Mouse (Mus musculus) left cerebral cortex, adult 8-10 months (tissue): ENCODE data around the gene Sag. TPM values are rescaled to one million over a fixed set of nuclear protein-coding genes. Genes with fewer than 3 reads are reported as not detected.

Experiments
- DNase-seq, 2 experiments: peaks; one replicate each; pipeline ENCODE4 v3.0.0; 2022; ENCODE audit warnings: low spot score in 2 of 2
- total RNA-seq, 4 experiments: library from RNA; stranded (reverse); gene quantifications; 2 replicates each; pipeline ENCODE4 v1.2.4; 2022

Gene Sag
- 1 to 10 TPM; 1.7 to 2.4 (median 1.9) TPM for total RNA-seq

GRCm38 (mm10) chr1:87803576-87803975, at the start of gene Sag:
Gene Sag (plus strand): TSS chr1:87803680.
- DNase-seq = no peak

- peak; percentile 88 to 94 for DNase-seq
Observed at GRCm38 (mm10) chr1:87755641-87756470, 47.6 kb upstream of the Sag start, which contains the start of gene Atg16l1. Gene Atg16l1 (plus strand): TSS chr1:87755870.

GRCm38 (mm10) chr1:87763821-87764220, 39.7 kb upstream of the Sag start:
- DNase-seq = no peak

GRCm38 (mm10) chr1:87765741-87766140, 37.7 kb upstream of the Sag start:
- no peak for DNase-seq

GRCm38 (mm10) chr1:87766233-87766632, 37.2 kb upstream of the Sag start:
- DNase-seq = no peak

- DNase-seq = no peak
Observed at GRCm38 (mm10) chr1:87769263-87769662, 34.2 kb upstream of the Sag start.

GRCm38 (mm10) chr1:87770486-87770885, 33.0 kb upstream of the Sag start:
- no peak for DNase-seq

- no peak for DNase-seq
Observed at GRCm38 (mm10) chr1:87771724-87772123, 31.8 kb upstream of the Sag start.

GRCm38 (mm10) chr1:87773336-87773735, 30.1 kb upstream of the Sag start:
- DNase-seq = no peak

- DNase-seq = no peak
Observed at GRCm38 (mm10) chr1:87774845-87775244, 28.6 kb upstream of the Sag start.

GRCm38 (mm10) chr1:87779204-87779785, 24.2 kb upstream of the Sag start:
- DNase-seq = no peak

GRCm38 (mm10) chr1:87785703-87786102, 17.8 kb upstream of the Sag start:
- DNase-seq = no peak

- peak in 1 of 2 experiments; percentile 75 for DNase-seq
Observed at GRCm38 (mm10) chr1:87786251-87786650, 17.2 kb upstream of the Sag start.

- no peak for DNase-seq
Observed at GRCm38 (mm10) chr1:87789665-87790064, 13.8 kb upstream of the Sag start.

- DNase-seq = no peak
Observed at GRCm38 (mm10) chr1:87792438-87793137, 10.9 kb upstream of the Sag start.

- DNase-seq = no peak
Observed at GRCm38 (mm10) chr1:87793138-87793449, 10.4 kb upstream of the Sag start.

- no peak for DNase-seq
Observed at GRCm38 (mm10) chr1:87797702-87798101, 5.8 kb upstream of the Sag start.

- DNase-seq = no peak
Observed at GRCm38 (mm10) chr1:87798306-87798705, 5.2 kb upstream of the Sag start.

GRCm38 (mm10) chr1:87807751-87808150, 4.3 kb downstream of the Sag start:
- no peak for DNase-seq

GRCm38 (mm10) chr1:87811391-87811790, 7.9 kb downstream of the Sag start:
- DNase-seq = no peak

- no peak for DNase-seq
Observed at GRCm38 (mm10) chr1:87812061-87812460, 8.6 kb downstream of the Sag start.

GRCm38 (mm10) chr1:87813155-87813554, 9.7 kb downstream of the Sag start:
- DNase-seq = peak in 1 of 2 experiments; percentile 77
